Mouse (Mus musculus): Measurements from ENCODE around the gene Shank2.

GRCm38 (mm10) chr7:144324077-144324476, 322.3 kb downstream of the Shank2 start:
- TF ChIP-seq JUN (IDR thresholded peaks at IDR 0.05; ENCODE audit: insufficient read depth, low read depth, low read length) (no peak), POLR2A (IDR thresholded peaks at IDR 0.05; ENCODE audit: low read depth, low read length) (no peak), CTCF (conservative IDR thresholded peaks at IDR 0.05 in 1 of 2, IDR thresholded peaks at IDR 0.05 in 1 of 2; ENCODE audit: low read depth in 2 of 2, low read length in 2 of 2) (no peak), MAX (IDR thresholded peaks at IDR 0.05; ENCODE audit: low read length) (no peak), UBTF (IDR thresholded peaks at IDR 0.05; ENCODE audit: low read depth, low read length) (no peak), HCFC1 (IDR thresholded peaks at IDR 0.05; ENCODE audit: low read depth, low read length) (no peak), CHD1 (IDR thresholded peaks at IDR 0.05; ENCODE audit: low read depth, low read length) (no peak), USF2 (conservative IDR thresholded peaks at IDR 0.05; ENCODE audit: low read depth, low read length) (no peak)
